Mouse (Mus musculus): ENCODE results near the gene Zfp160.
"Not testable (repeated sequence)": the region's sequence is repeated elsewhere in the genome, so short reads cannot be mapped to it uniquely, and the experiment has no call there.

Zfp160 gene

GRCm38 (mm10) chr17:21008382-21009331 lies at the start of gene Zfp160:
Gene Zfp160 (plus strand): TSS chr17:21008903.
- DNase-seq (ENCODE audit: low read depth in 2 of 2, low spot score in 2 of 2): peak; percentile 70 to 77

DNA sequence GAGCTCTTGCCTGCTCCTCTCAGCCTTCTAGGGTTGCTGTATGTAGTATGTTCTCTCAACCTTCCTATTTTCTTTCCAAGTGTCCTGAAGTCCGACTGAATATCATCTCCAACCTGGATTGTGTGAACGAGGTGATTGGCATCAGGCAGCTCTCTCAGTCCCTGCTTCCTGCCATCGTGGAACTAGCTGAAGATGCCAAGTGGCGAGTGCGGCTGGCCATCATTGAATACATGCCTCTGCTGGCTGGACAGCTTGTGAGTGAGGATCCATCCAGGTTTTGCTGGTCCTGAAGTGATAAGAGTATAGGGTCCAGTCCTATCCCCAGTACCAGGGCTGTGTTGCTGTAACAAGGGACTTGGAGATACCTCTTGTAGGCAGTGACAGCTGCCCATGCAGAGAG lies 48.3 kb upstream of the Zfp160 start:
- no peak for DNase-seq (ENCODE audit: low read depth in 2 of 2, low spot score in 2 of 2)

- no peak for DNase-seq (ENCODE audit: low read depth in 2 of 2, low spot score in 2 of 2)
These were observed 43.3 kb upstream of the Zfp160 start for GRCm38 (mm10) chr17:20965421-20965820.

DNA sequence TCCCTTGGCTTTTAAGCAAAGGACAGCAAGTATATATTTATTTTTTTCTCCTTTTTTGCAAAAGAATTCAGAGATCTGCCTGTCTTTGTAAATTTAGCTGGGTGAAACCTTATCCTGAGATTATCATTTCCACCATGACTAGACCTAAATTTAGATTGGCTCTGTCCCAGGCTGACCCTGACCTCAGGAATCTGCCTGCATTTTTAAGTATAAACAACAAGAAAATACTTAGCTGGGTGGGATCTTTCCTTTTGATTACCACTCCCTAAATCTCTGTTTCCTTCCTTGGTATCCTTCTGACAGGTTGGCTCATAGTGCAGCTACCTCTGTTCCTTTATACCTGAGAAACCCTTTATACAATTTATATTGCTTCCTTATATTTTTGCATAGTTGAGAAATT lies 42.0 kb upstream of the Zfp160 start:
- no peak for DNase-seq (ENCODE audit: low read depth in 2 of 2, low spot score in 2 of 2)

GRCm38 (mm10) chr17:20993716-20994115 lies 15.0 kb upstream of the Zfp160 start:
- no peak for DNase-seq (ENCODE audit: low read depth in 2 of 2, low spot score in 2 of 2)

GRCm38 (mm10) chr17:20996364-20996763 lies 12.3 kb upstream of the Zfp160 start, which contains the start of gene Vmn1r233:
Gene Vmn1r233 (minus strand): TSS chr17:20996464.
- DNase-seq (ENCODE audit: low read depth in 2 of 2, low spot score in 2 of 2): no peak

DNA sequence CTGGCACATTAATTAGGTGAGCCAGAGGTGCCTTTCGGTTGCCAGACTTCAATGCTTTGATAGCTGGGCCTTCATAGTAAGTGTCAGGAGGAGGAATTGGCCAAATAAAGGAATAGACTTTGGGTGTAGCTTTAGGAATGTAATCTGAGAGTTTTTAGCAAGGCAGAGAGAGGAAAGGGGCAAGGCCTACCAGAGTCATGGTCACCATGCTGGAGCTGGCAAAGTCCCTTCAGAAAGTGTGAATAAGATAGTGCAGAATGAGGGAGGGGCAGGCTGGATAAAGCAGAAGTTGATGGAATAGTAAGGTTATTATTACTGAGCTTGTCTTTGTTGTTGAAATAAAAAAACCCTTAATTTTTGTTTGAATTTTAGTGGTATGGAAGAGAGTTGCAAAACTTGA lies 1.0 kb downstream of the Zfp160 start:
- no peak for DNase-seq (ENCODE audit: low read depth in 2 of 2, low spot score in 2 of 2)

DNA sequence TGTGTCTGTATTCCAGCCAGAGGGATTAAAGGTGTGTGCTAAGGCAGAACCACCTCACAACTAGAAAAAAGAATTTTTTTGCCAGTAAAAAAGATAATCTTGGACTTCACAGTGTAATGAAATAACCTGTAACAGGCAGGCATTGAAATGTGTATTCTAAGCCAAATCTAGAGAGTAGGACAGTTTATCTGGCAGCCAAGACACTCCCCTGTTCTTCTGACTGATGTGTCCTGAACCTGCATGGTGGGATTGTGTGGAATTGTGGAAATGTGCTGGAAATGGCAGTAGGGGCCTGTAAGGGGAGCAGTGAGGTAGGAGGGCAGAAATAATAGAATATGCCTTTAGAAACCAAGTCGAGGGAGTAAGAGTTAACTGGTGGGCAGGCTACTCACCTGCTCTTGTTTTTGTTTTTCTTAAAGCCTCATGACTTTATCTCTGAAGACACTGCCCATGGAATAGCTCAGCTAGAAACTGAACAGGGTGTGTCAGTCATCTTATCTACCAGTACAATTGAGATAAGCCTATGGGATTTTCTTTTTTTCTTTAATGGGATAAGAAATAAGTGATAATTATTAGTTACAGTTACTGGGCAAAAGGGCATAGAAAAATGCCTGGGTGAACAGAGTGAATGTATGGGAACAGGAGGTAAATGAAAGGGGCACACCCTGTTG lies 9.8 kb downstream of the Zfp160 start:
- DNase-seq (ENCODE audit: low read depth in 2 of 2, low spot score in 2 of 2): no peak

GRCm38 (mm10) chr17:21048020-21048419 lies 39.3 kb downstream of the Zfp160 start:
- not testable (repeated sequence) for DNase-seq (ENCODE audit: low read depth in 2 of 2, low spot score in 2 of 2)

GRCm38 (mm10) chr17:21050901-21051300 lies 42.2 kb downstream of the Zfp160 start:
- no peak for DNase-seq (ENCODE audit: low read depth in 2 of 2, low spot score in 2 of 2)

- DNase-seq (ENCODE audit: low read depth in 2 of 2, low spot score in 2 of 2): not testable (repeated sequence)
These were observed 42.6 kb downstream of the Zfp160 start for GRCm38 (mm10) chr17:21051341-21051740.

- not testable (repeated sequence) for DNase-seq (ENCODE audit: low read depth in 2 of 2, low spot score in 2 of 2)
These were observed 43.2 kb downstream of the Zfp160 start for GRCm38 (mm10) chr17:21051919-21052318.

- DNase-seq (ENCODE audit: low read depth in 2 of 2, low spot score in 2 of 2): no peak
These were observed 44.6 kb downstream of the Zfp160 start for GRCm38 (mm10) chr17:21053267-21053666.

- DNase-seq (ENCODE audit: low read depth in 2 of 2, low spot score in 2 of 2): not testable (repeated sequence)
These were observed 46.4 kb downstream of the Zfp160 start for GRCm38 (mm10) chr17:21055111-21055510.

DNA sequence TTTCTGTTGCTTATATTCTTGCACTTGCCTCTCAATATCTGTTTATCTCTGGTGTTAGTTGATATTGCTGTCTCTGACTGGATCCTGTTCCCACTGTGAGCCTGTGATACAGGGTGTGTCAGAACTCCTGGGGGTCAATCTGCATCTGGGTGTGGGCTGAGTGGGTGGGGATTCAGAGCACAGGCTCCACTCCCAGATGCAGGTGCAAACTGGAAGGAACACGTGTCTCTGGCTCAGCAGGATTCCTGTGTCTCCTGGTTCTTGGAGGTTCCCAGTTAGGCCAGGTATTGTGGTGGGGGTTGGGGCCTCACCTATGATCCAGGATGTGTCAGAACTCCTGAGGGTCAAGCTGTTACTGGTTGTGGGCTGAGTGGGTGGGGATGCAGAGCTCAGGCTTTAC lies 56.8 kb downstream of the Zfp160 start:
- DNase-seq (ENCODE audit: low read depth in 2 of 2, low spot score in 2 of 2): no peak

GRCm38 (mm10) chr17:21067036-21067435 lies 58.3 kb downstream of the Zfp160 start:
- DNase-seq (ENCODE audit: low read depth in 2 of 2, low spot score in 2 of 2): no peak

DNA sequence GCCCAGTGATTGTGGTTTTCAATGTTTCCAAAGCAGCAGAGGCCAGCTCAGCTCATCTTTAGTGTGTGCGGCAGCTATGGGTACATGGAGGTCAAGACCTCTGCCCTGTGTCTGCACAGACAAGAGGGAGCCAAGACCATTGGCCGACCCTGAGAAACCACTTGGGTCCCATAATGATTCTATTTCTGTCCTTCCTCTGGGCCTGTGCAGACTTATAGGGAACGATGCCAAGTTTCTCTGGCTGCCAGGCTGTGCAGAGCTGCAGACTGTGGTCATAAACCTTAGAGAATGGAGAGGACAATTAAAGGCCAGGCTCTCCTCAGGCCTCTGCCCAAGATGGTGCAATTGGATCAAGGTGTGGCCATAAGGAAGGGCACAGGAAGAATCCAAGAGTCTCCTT lies 60.7 kb downstream of the Zfp160 start:
- DNase-seq (ENCODE audit: low read depth in 2 of 2, low spot score in 2 of 2): not testable (repeated sequence)

DNA sequence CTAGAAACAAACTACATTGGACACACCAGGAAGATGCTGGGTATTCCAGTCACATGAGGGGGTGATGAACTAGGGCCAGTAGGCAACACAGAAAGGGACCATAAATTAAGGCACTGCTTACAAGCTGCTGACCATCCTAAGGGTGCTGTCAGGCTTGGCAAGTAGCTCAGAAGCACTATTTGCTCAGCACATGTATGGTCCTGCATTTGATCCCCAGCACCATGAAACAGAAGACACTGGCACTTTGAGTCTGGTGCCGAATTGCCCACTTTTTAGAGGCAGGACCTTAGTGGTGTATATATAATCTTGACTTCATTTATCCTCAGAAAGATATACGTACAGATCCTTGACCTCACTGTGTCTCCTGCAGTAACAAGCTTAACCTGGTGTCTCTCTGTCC lies 62.3 kb downstream of the Zfp160 start:
- not testable (repeated sequence) for DNase-seq (ENCODE audit: low read depth in 2 of 2, low spot score in 2 of 2)
